Mouse (Mus musculus) kidney, postnatal 0 days (tissue): ENCODE data around the gene Fars2. TPM values are rescaled to one million over a fixed set of nuclear protein-coding genes. Genes with fewer than 3 reads are reported as not detected.

Source experiments
- ATAC-seq: fragments of 200-750 bp; cut with Nextera tagmentation; replicated peaks from 2 replicates; pipeline ENCODE4 v1.8.0; 2017; ENCODE audit warnings: low read depth, moderate number of reproducible peaks, moderate TSS enrichment, moderate library complexity; ENCODE audit not compliant: low FRiP score
- DNase-seq: peaks from one replicate; pipeline ENCODE4 v3.0.0-alpha.2; 2016; ENCODE audit warnings: low spot score
- H3K27ac ChIP-seq: fragments of 300-500 bp; sonication (generic); 2 replicates; pipeline ENCODE4 v1.5.1; 2014; ENCODE audit warnings: mild to moderate bottlenecking
- H3K27me3 ChIP-seq: fragments of 300-500 bp; sonication (generic); 2 replicates; pipeline ENCODE4 v1.6.1; 2014; ENCODE audit warnings: low read length, mixed read lengths; ENCODE audit not compliant: insufficient read depth
- H3K36me3 ChIP-seq: fragments of 300-500 bp; sonication (generic); 2 replicates; pipeline ENCODE4 v1.6.1; 2014; ENCODE audit warnings: low read length, mixed read lengths; ENCODE audit not compliant: insufficient read depth
- H3K4me1 ChIP-seq: fragments of 300-500 bp; sonication (generic); replicated peaks from 2 replicates; pipeline ENCODE4 v1.6.1; 2014; ENCODE audit warnings: antibody characterized with exemption, low read length, mixed read lengths; ENCODE audit not compliant: insufficient read depth
- H3K4me2 ChIP-seq: fragments of 300-500 bp; sonication (generic); 2 replicates; pipeline ENCODE4 v1.6.1; 2014; ENCODE audit warnings: mild to moderate bottlenecking, low read length, moderate library complexity, mixed read lengths
- H3K4me3 ChIP-seq: fragments of 300-500 bp; sonication (generic); replicated peaks from 2 replicates; pipeline ENCODE4 v1.5.1; 2014; ENCODE audit warnings: low read depth, low read length
- H3K9ac ChIP-seq: fragments of 300-500 bp; sonication (generic); 2 replicates; pipeline ENCODE4 v1.6.1; 2014; ENCODE audit warnings: low read depth, low read length
- H3K9me3 ChIP-seq: fragments of 300-500 bp; sonication (generic); replicated peaks from 2 replicates; pipeline ENCODE4 v1.6.1; 2016; ENCODE audit warnings: low read length, inconsistent platforms, mixed read lengths
- CTCF ChIP-seq: IDR thresholded peaks from 2 replicates; pipeline ENCODE4 v1.5.1; 2016; ENCODE audit warnings: antibody characterized with exemption, low read depth, mild to moderate bottlenecking, moderate library complexity
- WGBS: fragments of 180-500 bp; shearing (Covaris S2); extraction: QIAGEN DNeasy Blood & Tissue Kit; methylation state at CpG from one replicate; pipeline ENCODE4 v1.1.7; 2014; 5-methylcytosine and 5-hydroxymethylcytosine counted together
- polyA plus RNA-seq: library from polyadenylated mRNA; unstranded; fragments of >200 nt; fragmentation: Nextera tagmentation; extraction: Ambion mirVana; gene quantifications from 2 replicates; pipeline ENCODE4 v1.2.1, GENCODE M21; 2015

Fars2 gene
- polyA plus RNA-seq, 1 experiment from 2014 or later: 54.7 TPM

- no peak for TF ChIP-seq CTCF
- Histone ChIP-seq H3K4me3 (no peak overlapping the region), H3K9me3 (no peaks in the 10 kb centered on the region), H3K9ac (no peak overlapping the region), H3K4me2 (no peak overlapping the region), H3K27ac (no peak overlapping the region), H3K4me1 (no peaks in the 10 kb centered on the region), H3K36me3 (peaks cover 4% of the 10 kb centered on the region; the same call in 1 of the 2 replicates), H3K27me3 (no peaks in the 10 kb centered on the region)
- ATAC-seq (no peak), DNase-seq (no peak)
- 92% methylated on average over 2 of the region's 2 CpGs for WGBS
These were observed 29.8 kb upstream of the Fars2 start for GRCm38 (mm10) chr13:36087427-36087826.

- ATAC-seq (no peak), DNase-seq (no peak)
- Histone ChIP-seq H3K4me2 (no peak overlapping the region), H3K9me3 (no peaks in the 10 kb centered on the region), H3K4me3 (no peak overlapping the region), H3K36me3 (peaks cover 4% of the 10 kb centered on the region; the same call in 1 of the 2 replicates), H3K27ac (no peak overlapping the region), H3K9ac (no peak overlapping the region), H3K27me3 (no peaks in the 10 kb centered on the region), H3K4me1 (no peaks in the 10 kb centered on the region)
- no peak for TF ChIP-seq CTCF
- 70% methylated on average over 4 of the region's 4 CpGs for WGBS
These were observed 29.0 kb upstream of the Fars2 start for GRCm38 (mm10) chr13:36088168-36088567.

GRCm38 (mm10) chr13:36096684-36097383 is 20.4 kb upstream of the Fars2 start:
- no peak overlapping the region for H3K4me2 ChIP-seq
- no peak for TF ChIP-seq CTCF
- no peak overlapping the region for H3K9ac ChIP-seq
- H3K9me3 ChIP-seq: no peaks in the 10 kb centered on the region
- H3K4me1 ChIP-seq: no peaks in the 10 kb centered on the region
- ATAC-seq (no peak), DNase-seq (no peak)
- no peaks in the 10 kb centered on the region for H3K27me3 ChIP-seq
- no peak overlapping the region for H3K27ac ChIP-seq
- H3K4me3 ChIP-seq: no peak overlapping the region
- WGBS: 79% methylated on average over 5 of the region's 5 CpGs
- H3K36me3 ChIP-seq: no peaks in the 10 kb centered on the region

- H3K36me3 ChIP-seq: no peaks in the 10 kb centered on the region
- no peaks in the 10 kb centered on the region for H3K4me1 ChIP-seq
- no peak for TF ChIP-seq CTCF
- no peak overlapping the region for H3K9ac ChIP-seq
- H3K4me3 ChIP-seq: no peak overlapping the region
- WGBS: 91% methylated on average over 6 of the region's 6 CpGs
- H3K9me3 ChIP-seq: no peaks in the 10 kb centered on the region
- no peak overlapping the region for H3K27ac ChIP-seq
- no peaks in the 10 kb centered on the region for H3K27me3 ChIP-seq
- ATAC-seq (no peak), DNase-seq (no peak)
- no peak overlapping the region for H3K4me2 ChIP-seq
These were observed 11.6 kb upstream of the Fars2 start for GRCm38 (mm10) chr13:36105591-36105990.

GRCm38 (mm10) chr13:36108528-36108927 is 8.7 kb upstream of the Fars2 start:
- 92% methylated on average over 4 of the region's 4 CpGs for whole genome bisulfite sequencing
- no peaks in the 10 kb centered on the region for H3K36me3 ChIP-seq

GRCm38 (mm10) chr13:36111331-36111730 is 5.9 kb upstream of the Fars2 start:
- no peaks in the 10 kb centered on the region for H3K27me3 ChIP-seq
- DNase-seq: no peak
- H3K36me3 ChIP-seq: no peaks in the 10 kb centered on the region
- no peak for ATAC-seq
- H3K9ac ChIP-seq: no peak overlapping the region
- no peak overlapping the region for H3K4me3 ChIP-seq
- H3K4me1 ChIP-seq: no peaks in the 10 kb centered on the region
- H3K9me3 ChIP-seq: no peaks in the 10 kb centered on the region
- 92% methylated on average over 2 of the region's 2 CpGs for WGBS
- H3K4me2 ChIP-seq: no peak overlapping the region
- TF ChIP-seq CTCF: no peak
- no peak overlapping the region for H3K27ac ChIP-seq

More at GRCm38 (mm10) chr13:36108528-36108927, 8.7 kb upstream of the Fars2 start:
- Histone ChIP-seq H3K4me2 (no peak overlapping the region), H3K27me3 (no peaks in the 10 kb centered on the region), H3K9ac (no peak overlapping the region), H3K27ac (no peak overlapping the region), H3K4me3 (no peak overlapping the region), H3K4me1 (no peaks in the 10 kb centered on the region), H3K9me3 (no peaks in the 10 kb centered on the region)
- ATAC-seq (no peak), DNase-seq (no peak)
- no peak for TF ChIP-seq CTCF
